Mouse (Mus musculus): ENCODE measurements at regions not wholly inside any gene's neighbourhood (a gene's known extent, or its start where the extent isn't known, plus 50 kb on each side); places are given as distances from the start of the nearest gene placed in this dataset.

GRCm38 (mm10) chr8:115871381-115871780, 163.8 kb upstream of the Maf start:
- no peak overlapping the region for H3K4me3 ChIP-seq (ENCODE audit: low read depth, low read length)
- no peak overlapping the region for H3K9ac ChIP-seq (ENCODE audit: low read depth, low read length)
- no peaks in the 10 kb centered on the region for H3K27me3 ChIP-seq (ENCODE audit: control insufficient read depth, insufficient read depth, low read depth, low read length)
- H3K27ac ChIP-seq (ENCODE audit: low read length): no peak overlapping the region
- ATAC-seq (ENCODE audit: low read depth): no peak
- no peak overlapping the region for H3K4me2 ChIP-seq (ENCODE audit: low read depth, low read length)
- no peaks in the 10 kb centered on the region for H3K9me3 ChIP-seq (replicated peaks; ENCODE audit: control insufficient read depth, low read length)
- no peaks in the 10 kb centered on the region for H3K4me1 ChIP-seq (ENCODE audit: control insufficient read depth, low read depth, low read length)
- H3K36me3 ChIP-seq (ENCODE audit: control insufficient read depth, insufficient read depth): no peaks in the 10 kb centered on the region
- 53% methylated on average over 5 of the region's 5 CpGs for WGBS (ENCODE audit: insufficient replicate concordance)

GRCm38 (mm10) chr8:115861381-115861780, 153.8 kb upstream of the Maf start:
- WGBS (ENCODE audit: insufficient replicate concordance): 64% methylated on average over 3 of the region's 3 CpGs
- Histone ChIP-seq H3K27ac (ENCODE audit: low read length) (no peak overlapping the region), H3K27me3 (ENCODE audit: control insufficient read depth, insufficient read depth, low read depth, low read length) (no peaks in the 10 kb centered on the region), H3K36me3 (ENCODE audit: control insufficient read depth, insufficient read depth) (no peaks in the 10 kb centered on the region), H3K9me3 (replicated peaks; ENCODE audit: control insufficient read depth, low read length) (no peaks in the 10 kb centered on the region), H3K4me3 (ENCODE audit: low read depth, low read length) (no peak overlapping the region), H3K4me2 (ENCODE audit: low read depth, low read length) (no peak overlapping the region), H3K4me1 (ENCODE audit: control insufficient read depth, low read depth, low read length) (no peaks in the 10 kb centered on the region), H3K9ac (ENCODE audit: low read depth, low read length) (no peak overlapping the region)
- no peak for ATAC-seq (ENCODE audit: low read depth)

GRCm38 (mm10) chr8:115859406-115859805, 151.8 kb upstream of the Maf start:
- no peaks in the 10 kb centered on the region for H3K9me3 ChIP-seq (replicated peaks; ENCODE audit: control insufficient read depth, low read length)
- H3K4me2 ChIP-seq (ENCODE audit: low read depth, low read length): no peak overlapping the region
- no peak for ATAC-seq (ENCODE audit: low read depth)
- H3K36me3 ChIP-seq (ENCODE audit: control insufficient read depth, insufficient read depth): no peaks in the 10 kb centered on the region
- 84% methylated on average over 8 of the region's 8 CpGs for WGBS (ENCODE audit: insufficient replicate concordance)
- no peak overlapping the region for H3K9ac ChIP-seq (ENCODE audit: low read depth, low read length)
- no peak overlapping the region for H3K4me3 ChIP-seq (ENCODE audit: low read depth, low read length)
- no peaks in the 10 kb centered on the region for H3K4me1 ChIP-seq (ENCODE audit: control insufficient read depth, low read depth, low read length)
- no peaks in the 10 kb centered on the region for H3K27me3 ChIP-seq (ENCODE audit: control insufficient read depth, insufficient read depth, low read depth, low read length)
- H3K27ac ChIP-seq (ENCODE audit: low read length): no peak overlapping the region

GRCm38 (mm10) chr8:115856816-115857215, 149.2 kb upstream of the Maf start:
- Histone ChIP-seq H3K9ac (ENCODE audit: low read depth, low read length) (no peak overlapping the region), H3K4me1 (ENCODE audit: control insufficient read depth, low read depth, low read length) (no peaks in the 10 kb centered on the region), H3K27me3 (ENCODE audit: control insufficient read depth, insufficient read depth, low read depth, low read length) (no peaks in the 10 kb centered on the region), H3K27ac (ENCODE audit: low read length) (no peak overlapping the region), H3K4me3 (ENCODE audit: low read depth, low read length) (no peak overlapping the region), H3K36me3 (ENCODE audit: control insufficient read depth, insufficient read depth) (no peaks in the 10 kb centered on the region), H3K4me2 (ENCODE audit: low read depth, low read length) (no peak overlapping the region), H3K9me3 (replicated peaks; ENCODE audit: control insufficient read depth, low read length) (no peaks in the 10 kb centered on the region)
- no peak for ATAC-seq (ENCODE audit: low read depth)
- 75% methylated on average over 10 of the region's 10 CpGs for WGBS (ENCODE audit: insufficient replicate concordance)

- 69% methylated on average over 8 of the region's 8 CpGs for WGBS (ENCODE audit: insufficient replicate concordance)
- Histone ChIP-seq H3K4me1 (ENCODE audit: control insufficient read depth, low read depth, low read length) (no peaks in the 10 kb centered on the region), H3K9me3 (replicated peaks; ENCODE audit: control insufficient read depth, low read length) (no peaks in the 10 kb centered on the region), H3K36me3 (ENCODE audit: control insufficient read depth, insufficient read depth) (no peaks in the 10 kb centered on the region), H3K27ac (ENCODE audit: low read length) (no peak overlapping the region), H3K9ac (ENCODE audit: low read depth, low read length) (no peak overlapping the region), H3K27me3 (ENCODE audit: control insufficient read depth, insufficient read depth, low read depth, low read length) (no peaks in the 10 kb centered on the region), H3K4me2 (ENCODE audit: low read depth, low read length) (no peak overlapping the region), H3K4me3 (ENCODE audit: low read depth, low read length) (no peak overlapping the region)
- ATAC-seq (ENCODE audit: low read depth): no peak
These were observed 148.5 kb upstream of the Maf start for GRCm38 (mm10) chr8:115855934-115856629.

GRCm38 (mm10) chr8:115854209-115854900, 146.8 kb upstream of the Maf start:
- no peaks in the 10 kb centered on the region for H3K9me3 ChIP-seq (replicated peaks; ENCODE audit: control insufficient read depth, low read length)
- no peak overlapping the region for H3K4me2 ChIP-seq (ENCODE audit: low read depth, low read length)
- H3K9ac ChIP-seq (ENCODE audit: low read depth, low read length): no peak overlapping the region
- no peaks in the 10 kb centered on the region for H3K27me3 ChIP-seq (ENCODE audit: control insufficient read depth, insufficient read depth, low read depth, low read length)
- no peak for ATAC-seq (ENCODE audit: low read depth)
- no peaks in the 10 kb centered on the region for H3K36me3 ChIP-seq (ENCODE audit: control insufficient read depth, insufficient read depth)
- H3K27ac ChIP-seq (ENCODE audit: low read length): no peak overlapping the region
- H3K4me3 ChIP-seq (ENCODE audit: low read depth, low read length): no peak overlapping the region
- no peaks in the 10 kb centered on the region for H3K4me1 ChIP-seq (ENCODE audit: control insufficient read depth, low read depth, low read length)
- WGBS (ENCODE audit: insufficient replicate concordance): 67% methylated on average over 9 of the region's 9 CpGs

GRCm38 (mm10) chr8:115850552-115850951, 143.0 kb upstream of the Maf start:
- WGBS (ENCODE audit: insufficient replicate concordance): 39% methylated on average over 1 of the region's 1 CpGs
- no peaks in the 10 kb centered on the region for H3K36me3 ChIP-seq (ENCODE audit: control insufficient read depth, insufficient read depth)
- no peak overlapping the region for H3K27ac ChIP-seq (ENCODE audit: low read length)
- no peaks in the 10 kb centered on the region for H3K4me1 ChIP-seq (ENCODE audit: control insufficient read depth, low read depth, low read length)
- H3K4me2 ChIP-seq (ENCODE audit: low read depth, low read length): no peak overlapping the region
- ATAC-seq (ENCODE audit: low read depth): no peak
- no peak overlapping the region for H3K9ac ChIP-seq (ENCODE audit: low read depth, low read length)
- no peak overlapping the region for H3K4me3 ChIP-seq (ENCODE audit: low read depth, low read length)
- no peaks in the 10 kb centered on the region for H3K27me3 ChIP-seq (ENCODE audit: control insufficient read depth, insufficient read depth, low read depth, low read length)
- H3K9me3 ChIP-seq (replicated peaks; ENCODE audit: control insufficient read depth, low read length): no peaks in the 10 kb centered on the region

- Histone ChIP-seq H3K9ac (ENCODE audit: low read depth, low read length) (no peak overlapping the region), H3K4me1 (ENCODE audit: control insufficient read depth, low read depth, low read length) (no peaks in the 10 kb centered on the region)
- no peak for ATAC-seq (ENCODE audit: low read depth)
These were observed 125.8 kb upstream of the Maf start for GRCm38 (mm10) chr8:115833391-115833790.

GRCm38 (mm10) chr8:115831675-115832074, 124.1 kb upstream of the Maf start:
- no peak overlapping the region for H3K4me2 ChIP-seq (ENCODE audit: low read depth, low read length)
- H3K4me3 ChIP-seq (ENCODE audit: low read depth, low read length): no peak overlapping the region
- no peaks in the 10 kb centered on the region for H3K36me3 ChIP-seq (ENCODE audit: control insufficient read depth, insufficient read depth)
- H3K9ac ChIP-seq (ENCODE audit: low read depth, low read length): no peak overlapping the region
- H3K9me3 ChIP-seq (replicated peaks; ENCODE audit: control insufficient read depth, low read length): no peaks in the 10 kb centered on the region
- peak; percentile 78 for ATAC-seq (ENCODE audit: low read depth)
- 37% methylated on average over 1 of the region's 1 CpGs for WGBS (ENCODE audit: insufficient replicate concordance)
- no peaks in the 10 kb centered on the region for H3K27me3 ChIP-seq (ENCODE audit: control insufficient read depth, insufficient read depth, low read depth, low read length)
- H3K27ac ChIP-seq (ENCODE audit: low read length): no peak overlapping the region
- no peaks in the 10 kb centered on the region for H3K4me1 ChIP-seq (ENCODE audit: control insufficient read depth, low read depth, low read length)

More at GRCm38 (mm10) chr8:115833391-115833790, 125.8 kb upstream of the Maf start:
- Histone ChIP-seq H3K4me3 (ENCODE audit: low read depth, low read length) (no peak overlapping the region), H3K9me3 (replicated peaks; ENCODE audit: control insufficient read depth, low read length) (no peaks in the 10 kb centered on the region), H3K36me3 (ENCODE audit: control insufficient read depth, insufficient read depth) (no peaks in the 10 kb centered on the region), H3K27me3 (ENCODE audit: control insufficient read depth, insufficient read depth, low read depth, low read length) (no peaks in the 10 kb centered on the region), H3K4me2 (ENCODE audit: low read depth, low read length) (no peak overlapping the region), H3K27ac (ENCODE audit: low read length) (no peak overlapping the region)

Data from liver, embryonic 16.5 days (tissue).